Mouse (Mus musculus) cerebellum, adult 2 months (tissue): Measurements from ENCODE around the gene Plcb2. TPM values are rescaled to one million over a fixed set of nuclear protein-coding genes. Genes with fewer than 3 reads are reported as not detected.

Experiments used
- DNase-seq, 2 experiments: peaks; one replicate each; pipeline ENCODE4 v3.0.0; 2021
- H3K27ac ChIP-seq: fragments of 200-500 bp; 2 replicates; pipeline ENCODE4 v1.5.1; 2012; ENCODE audit warnings: low read length, control low read depth, inconsistent platforms; ENCODE audit not compliant: insufficient read depth
- H3K27me3 ChIP-seq: fragments of 200-500 bp; 2 replicates; pipeline ENCODE4 v1.6.1; 2012; ENCODE audit warnings: inconsistent platforms, mild to moderate bottlenecking, low read length, moderate library complexity; ENCODE audit not compliant: control insufficient read depth, insufficient read depth
- H3K4me1 ChIP-seq: fragments of 200-500 bp; 2 replicates; pipeline ENCODE4 v1.6.1; 2011; ENCODE audit warnings: low read length; ENCODE audit not compliant: control insufficient read depth, insufficient read depth
- H3K4me3 ChIP-seq: fragments of 200-500 bp; replicated peaks from 2 replicates; pipeline ENCODE3; 2011; ENCODE audit warnings: mild to moderate bottlenecking, low read depth, low read length, control low read depth; ENCODE audit not compliant: insufficient read depth
- CTCF ChIP-seq: fragments of 200-500 bp; IDR thresholded peaks from 2 replicates; pipeline ENCODE4 v1.5.1; 2011; ENCODE audit warnings: low read depth, mild to moderate bottlenecking, control low read depth, low read length, moderate library complexity, borderline replicate concordance; ENCODE audit not compliant: insufficient read depth
- POLR2A ChIP-seq: fragments of 200-500 bp; IDR thresholded peaks from 2 replicates; pipeline ENCODE4 v1.6.1; 2011; ENCODE audit warnings: low read length, control low read depth, borderline replicate concordance; ENCODE audit not compliant: insufficient read depth
- WGBS: fragments of 180-500 bp; shearing (Covaris S2); methylation state at CpG from one replicate; pipeline ENCODE4 v1.1.7; 2018; 5-methylcytosine and 5-hydroxymethylcytosine counted together
- polyA plus RNA-seq: library from polyadenylated mRNA; depleted of rRNA; stranded (reverse); fragments of >200 nt; gene quantifications from 2 replicates; pipeline ENCODE4 v1.2.3, GENCODE M21; 2012; rRNA removed

The Plcb2 gene
- 0.86 and 0.97 TPM in 2 replicates for polyA plus RNA-seq

DNA sequence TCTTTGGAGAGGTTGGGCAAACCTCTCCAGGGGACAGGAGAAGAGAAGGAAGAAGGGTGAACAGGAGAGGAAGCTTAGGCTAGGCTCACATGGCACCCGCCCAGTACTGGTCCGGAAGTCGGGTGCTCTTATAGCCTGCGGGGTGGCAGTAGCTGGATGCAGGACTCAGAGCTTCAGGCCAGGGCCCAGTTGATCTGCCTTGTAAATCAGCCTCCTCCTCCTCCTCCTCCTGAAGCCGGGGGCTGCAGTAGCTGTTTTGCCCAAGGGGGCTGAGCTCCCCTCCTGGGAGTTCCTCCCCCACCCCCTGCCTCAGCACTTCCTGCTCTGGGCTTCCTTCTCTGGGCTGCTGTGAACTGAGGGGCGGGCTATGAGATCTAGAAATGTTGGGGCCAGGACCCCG lies at the start of gene Plcb2:
Plcb2 (minus strand) TSS at position 102 of the 400 bp plus-strand sequence.
- 37% methylated on average over 7 of the region's 7 CpGs for WGBS
- no peaks in the 10 kb centered on the region for H3K4me1 ChIP-seq

DNA sequence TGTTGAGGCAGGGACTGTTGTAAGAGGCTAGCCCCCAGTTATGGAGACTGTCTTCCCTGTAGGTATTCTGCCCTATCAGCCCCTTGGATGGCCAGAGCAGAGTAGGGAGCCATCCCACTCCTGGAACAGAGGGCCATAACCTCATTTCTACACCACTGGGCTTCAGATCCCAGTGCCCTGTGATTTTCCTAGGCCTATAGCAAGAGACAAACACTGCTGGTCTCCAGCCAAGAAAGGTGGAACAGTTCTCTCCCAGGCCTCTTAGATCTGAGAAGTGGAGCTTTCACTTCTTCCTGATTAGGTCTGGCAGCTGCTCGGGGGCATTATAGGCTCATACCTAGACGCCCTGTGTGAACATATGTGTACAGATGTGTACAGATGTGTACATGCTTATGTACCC lies 48.1 kb upstream of the Plcb2 start:
- TF ChIP-seq CTCF (no peak), POLR2A (0 out of 2 replicates have a peak, but pooled peaks have one; percentile 2)
- peak overlapping the region; percentile 85 for H3K27ac ChIP-seq
- H3K27me3 ChIP-seq, result no peaks in the 10 kb centered on the region
- peaks cover 17% of the 10 kb centered on the region for H3K4me1 ChIP-seq
- WGBS, result 67% methylated on average over 2 of the region's 2 CpGs
- DNase-seq, result peak in 1 of 2 experiments; percentile 38
- no peak overlapping the region for H3K4me3 ChIP-seq

More for the DNA sequence above, at the start of gene Plcb2:
- TF ChIP-seq CTCF, result no peak
- TF ChIP-seq POLR2A, result no peak
- Histone ChIP-seq H3K4me3 (no peak within 1 kb of the TSS), H3K27ac (no peak within 1 kb of the TSS), H3K27me3 (no peaks in the 10 kb centered on the region)
- no peak for DNase-seq

DNA sequence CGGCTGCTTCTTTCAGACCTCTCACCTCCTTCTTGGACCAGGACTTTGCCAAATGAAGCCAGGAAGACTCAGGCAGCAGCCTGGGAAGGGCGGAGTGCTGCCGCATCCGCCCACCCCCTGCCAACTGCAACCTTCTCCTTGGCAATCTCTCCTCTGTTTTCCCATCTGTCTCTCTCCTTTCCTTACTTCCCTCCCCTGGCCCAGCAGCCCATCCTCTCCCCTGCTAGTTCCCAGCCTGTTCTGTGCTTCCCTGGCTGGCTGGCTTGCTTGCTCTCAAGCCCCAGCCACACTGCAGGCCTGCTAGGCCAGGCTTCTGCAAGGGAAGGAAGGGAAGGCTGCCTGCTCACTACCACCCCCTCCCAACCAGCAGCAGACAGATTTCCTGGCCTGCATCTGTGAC lies 47.6 kb upstream of the Plcb2 start:
- H3K27ac ChIP-seq, result peak overlapping the region; percentile 85
- 2% methylated on average over 4 of the region's 4 CpGs for WGBS
- TF ChIP-seq CTCF (no peak), POLR2A (0 out of 2 replicates have a peak, but pooled peaks have one; percentile 20)
- H3K4me1 ChIP-seq, result peaks cover 17% of the 10 kb centered on the region
- peak; percentile 73 to 84 for DNase-seq
- no peak overlapping the region for H3K4me3 ChIP-seq
- no peaks in the 10 kb centered on the region for H3K27me3 ChIP-seq

- Histone ChIP-seq H3K4me1 (peaks cover 17% of the 10 kb centered on the region), H3K27me3 (no peaks in the 10 kb centered on the region), H3K4me3 (no peak overlapping the region), H3K27ac (no peak overlapping the region)
- TF ChIP-seq POLR2A (no peak), CTCF (no peak)
- DNase-seq, result peak in 1 of 2 experiments; percentile 52
- WGBS, result 17% methylated on average over 1 of the region's 1 CpGs
Observed at GRCm38 (mm10) chr2:118775396-118775795, 47.2 kb upstream of the Plcb2 start.

- 96% methylated on average over 2 of the region's 2 CpGs for WGBS
- no peak for TF ChIP-seq POLR2A
- no peak for TF ChIP-seq CTCF
Observed at GRCm38 (mm10) chr2:118774536-118774935, 46.3 kb upstream of the Plcb2 start.

DNA sequence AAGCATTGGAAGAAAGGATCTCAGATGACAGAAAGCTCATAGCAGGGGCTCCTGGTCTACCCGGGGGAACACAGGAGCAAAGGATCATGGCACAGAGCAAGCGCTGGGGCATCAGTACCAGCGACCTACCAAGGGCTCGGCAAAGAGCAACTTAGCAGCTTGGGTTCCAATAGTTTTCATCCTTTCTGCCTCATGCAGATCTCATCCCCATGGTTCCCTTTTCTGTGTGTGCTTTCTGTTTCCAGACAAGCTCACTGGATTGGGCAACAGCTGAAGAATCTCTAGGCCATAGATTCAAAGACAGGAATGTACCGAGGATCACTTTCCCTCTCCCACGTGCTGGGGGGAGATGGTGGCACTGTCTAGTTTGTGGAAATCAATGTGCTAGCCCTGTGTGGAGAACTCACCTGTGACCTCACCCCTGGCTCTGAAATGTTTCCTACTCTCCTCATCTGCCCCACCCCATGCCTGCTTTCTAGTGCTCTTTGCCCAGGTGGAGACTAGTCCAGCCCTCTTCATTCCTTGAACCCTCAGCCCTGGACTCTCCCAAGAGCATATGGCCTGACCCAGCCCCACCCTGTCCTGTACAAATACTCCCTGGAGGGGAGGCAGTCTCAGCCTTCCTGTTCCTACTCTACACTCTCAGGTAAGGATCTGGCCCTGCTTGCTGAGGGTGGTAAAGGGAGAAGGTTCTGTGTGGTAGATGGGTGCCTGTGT lies 44.1 kb upstream of the Plcb2 start, which contains the start of gene Phgr1:
Phgr1 (plus strand) TSS at position 612 of the 717 bp plus-strand sequence.
- no peak within 1 kb of the TSS for H3K27ac ChIP-seq
- H3K27me3 ChIP-seq, result no peaks in the 10 kb centered on the region
- WGBS, result 82% methylated on average over 6 of the region's 6 CpGs
- TF ChIP-seq CTCF, result no peak
- no peak for TF ChIP-seq POLR2A
- H3K4me3 ChIP-seq, result no peak within 1 kb of the TSS
- peaks cover 14% of the 10 kb centered on the region for H3K4me1 ChIP-seq
- DNase-seq, result no peak

More at GRCm38 (mm10) chr2:118774536-118774935, 46.3 kb upstream of the Plcb2 start:
- Histone ChIP-seq H3K4me1 (peaks cover 17% of the 10 kb centered on the region), H3K27ac (no peak overlapping the region), H3K4me3 (no peak overlapping the region), H3K27me3 (no peaks in the 10 kb centered on the region)
- DNase-seq, result no peak

DNA sequence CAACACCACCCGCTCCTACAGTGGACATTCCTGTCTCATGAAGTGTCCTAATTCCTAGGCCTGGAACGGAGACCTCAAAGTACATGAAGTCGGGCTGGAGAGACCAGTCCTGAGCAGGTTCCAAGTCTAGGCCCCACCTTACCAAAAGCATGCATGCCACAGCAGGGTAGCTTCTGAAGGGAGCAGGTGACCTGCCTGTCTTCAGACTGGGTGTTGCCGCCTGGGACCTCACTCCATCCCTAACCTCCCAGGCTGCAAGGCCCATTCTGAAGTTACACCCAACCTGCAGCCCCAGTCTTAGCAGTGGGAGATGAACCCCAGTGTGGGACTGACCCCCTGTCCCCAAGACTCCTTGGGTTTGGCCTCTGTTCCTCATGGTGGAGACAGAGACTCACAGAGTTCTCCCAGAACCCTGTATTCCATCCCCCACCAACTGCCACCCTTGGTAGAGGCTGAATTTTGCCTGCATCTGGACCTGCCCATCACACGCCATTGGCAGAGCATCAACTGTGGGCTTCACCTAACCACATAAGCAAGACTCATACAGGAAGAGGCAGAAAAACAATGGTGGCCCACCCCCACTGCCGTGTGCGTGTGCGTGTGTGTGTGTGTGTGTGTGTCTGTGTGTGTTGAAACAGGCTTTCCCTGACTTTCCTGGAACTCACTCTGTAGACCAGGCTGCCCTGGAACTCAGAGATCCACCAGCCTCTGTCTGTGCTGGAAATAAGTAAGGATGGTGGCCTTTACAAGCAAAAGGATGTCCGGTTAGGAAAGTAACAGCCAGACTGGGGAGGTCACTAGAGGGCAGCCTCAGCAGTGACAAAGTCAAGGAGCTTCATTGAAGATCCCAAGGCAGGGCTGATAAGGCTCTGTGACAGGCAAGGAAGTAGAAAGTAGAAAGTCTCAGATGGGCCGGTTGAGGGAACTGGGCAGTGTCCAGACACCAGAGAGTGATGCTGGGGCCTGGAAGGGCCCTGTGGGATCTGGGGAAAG lies 38.1 kb upstream of the Plcb2 start:
- H3K4me3 ChIP-seq, result no peak overlapping the region
- 77% methylated on average over 10 of the region's 10 CpGs for WGBS
- no peak for DNase-seq
- no peaks in the 10 kb centered on the region for H3K27me3 ChIP-seq
- TF ChIP-seq POLR2A (no peak), CTCF (peak; percentile 23; the same call in 1 of the 2 replicates)
- H3K27ac ChIP-seq, result no peak overlapping the region
- H3K4me1 ChIP-seq, result peaks cover 18% of the 10 kb centered on the region
